Mouse (Mus musculus) C2C12 (cell line): ENCODE measurements around the gene Zglp1.

Experiments used
- CEBPB ChIP-seq: IDR thresholded peaks from one replicate; pipeline ENCODE4 v1.6.1; 2011; ENCODE audit warnings: low read depth, mild to moderate bottlenecking, control low read depth, moderate library complexity
- CTCF ChIP-seq: IDR thresholded peaks from one replicate; pipeline ENCODE4 v1.5.1; 2011; ENCODE audit not compliant: control insufficient read depth, insufficient read depth, insufficient read length
- FOSL1 ChIP-seq: IDR thresholded peaks from one replicate; pipeline ENCODE4 v1.8.0; 2011; ENCODE audit warnings: mild to moderate bottlenecking, low read length; ENCODE audit not compliant: poor library complexity, insufficient read depth, severe bottlenecking
- MAX ChIP-seq: IDR thresholded peaks from one replicate; pipeline ENCODE4 v1.6.1; 2011; ENCODE audit warnings: mild to moderate bottlenecking, control low read depth
- MYOG ChIP-seq: IDR thresholded peaks from one replicate; pipeline ENCODE4 v1.6.1; 2011; ENCODE audit not compliant: control insufficient read depth, insufficient read length; ENCODE audit errors: extremely low read depth
- USF1 ChIP-seq: IDR thresholded peaks from one replicate; pipeline ENCODE4 v1.6.1; 2011; ENCODE audit warnings: low read depth, mild to moderate bottlenecking, control low read depth, moderate library complexity

GRCm38 (mm10) chr9:21030055-21030600 lies 36.8 kb downstream of the Zglp1 start:
- TF ChIP-seq CTCF, result no peak
- no peak for TF ChIP-seq CEBPB
- TF ChIP-seq MYOG, result no peak
- TF ChIP-seq USF1, result no peak
- no peak for TF ChIP-seq FOSL1
- TF ChIP-seq MAX, result no peak
